Mouse (Mus musculus) lung, adult 2 months (tissue): ENCODE data around the gene 2310022A10Rik. TPM values are rescaled to one million over a fixed set of nuclear protein-coding genes. Genes with fewer than 3 reads are reported as not detected.

ENCODE experiments used
- DNase-seq: peaks from one replicate; pipeline ENCODE4 v3.0.0; 2022
- H3K4me1 ChIP-seq: fragments of 200-500 bp; 2 replicates; pipeline ENCODE4 v1.6.1; 2011; ENCODE audit warnings: low read length; ENCODE audit not compliant: control insufficient read depth, insufficient read depth
- H3K4me3 ChIP-seq: fragments of 200-500 bp; replicated peaks from 2 replicates; pipeline ENCODE3; 2011; ENCODE audit warnings: low read depth, mild to moderate bottlenecking, control low read depth, low read length; ENCODE audit errors: extremely low read depth
- CTCF ChIP-seq: fragments of 200-500 bp; IDR thresholded peaks from 2 replicates; pipeline ENCODE4 v1.5.1; 2011; ENCODE audit warnings: mild to moderate bottlenecking, low read length, control low read depth; ENCODE audit not compliant: insufficient read depth
- POLR2A ChIP-seq: fragments of 200-500 bp; IDR thresholded peaks from 2 replicates; pipeline ENCODE4 v1.6.1; 2011; ENCODE audit warnings: low read depth, mild to moderate bottlenecking, control low read depth, low read length, borderline replicate concordance; ENCODE audit errors: extremely low read depth
- WGBS: fragments of 180-500 bp; shearing (Covaris S2); methylation state at CpG from one replicate; pipeline ENCODE4 v1.1.7; 2018; 5-methylcytosine and 5-hydroxymethylcytosine counted together
- polyA plus RNA-seq: library from polyadenylated mRNA; depleted of rRNA; stranded (reverse); fragments of >200 nt; gene quantifications from 2 replicates; pipeline ENCODE4 v1.2.3, GENCODE M21; 2012

2310022A10Rik gene
- polyA plus RNA-seq, 1 experiment = 28.5 TPM

GRCm38 (mm10) chr7:27538797-27539196 is 14.2 kb upstream of the 2310022A10Rik start:
- 93% methylated on average over 2 of the region's 2 CpGs for WGBS
- TF ChIP-seq POLR2A = no peak
- H3K4me3 ChIP-seq = no peak overlapping the region
- no peak for DNase-seq
- no peaks in the 10 kb centered on the region for H3K4me1 ChIP-seq

- TF ChIP-seq POLR2A (no peak), CTCF (no peak)
- H3K4me3 ChIP-seq = no peak overlapping the region
- 67% methylated on average over 2 of the region's 2 CpGs for WGBS
- H3K4me1 ChIP-seq = no peaks in the 10 kb centered on the region
- DNase-seq = no peak
Measured at GRCm38 (mm10) chr7:27540521-27540920, 12.5 kb upstream of the 2310022A10Rik start.

GRCm38 (mm10) chr7:27540935-27541334 is 12.1 kb upstream of the 2310022A10Rik start:
- no peak overlapping the region for H3K4me3 ChIP-seq
- WGBS = 85% methylated on average over 6 of the region's 6 CpGs
- TF ChIP-seq CTCF = no peak
- no peak for TF ChIP-seq POLR2A
- H3K4me1 ChIP-seq = no peaks in the 10 kb centered on the region
- no peak for DNase-seq

- H3K4me3 ChIP-seq = no peak overlapping the region
- 79% methylated on average over 16 of the region's 16 CpGs for WGBS
- DNase-seq = no peak
- H3K4me1 ChIP-seq = no peaks in the 10 kb centered on the region
- TF ChIP-seq CTCF = no peak
- no peak for TF ChIP-seq POLR2A
Measured at GRCm38 (mm10) chr7:27541431-27541830, 11.6 kb upstream of the 2310022A10Rik start.

GRCm38 (mm10) chr7:27541922-27542321 is 11.1 kb upstream of the 2310022A10Rik start:
- no peaks in the 10 kb centered on the region for H3K4me1 ChIP-seq
- DNase-seq = no peak
- H3K4me3 ChIP-seq = no peak overlapping the region
- WGBS = 58% methylated on average over 5 of the region's 5 CpGs
- no peak for TF ChIP-seq CTCF
- no peak for TF ChIP-seq POLR2A

- DNase-seq = peak; percentile 83
- Histone ChIP-seq H3K4me1 (no peaks in the 10 kb centered on the region), H3K4me3 (peak overlapping the region; percentile 69)
- no peak for TF ChIP-seq CTCF
- TF ChIP-seq POLR2A = peak; percentile 44; the same call in 1 of the 2 replicates
- WGBS = 1% methylated on average over 30 of the region's 30 CpGs
Measured at GRCm38 (mm10) chr7:27542392-27543033, 10.5 kb upstream of the 2310022A10Rik start.

GRCm38 (mm10) chr7:27543065-27543464 is 10.0 kb upstream of the 2310022A10Rik start:
- no peak for DNase-seq
- 32% methylated on average over 6 of the region's 6 CpGs for WGBS
- TF ChIP-seq POLR2A (no peak), CTCF (no peak)
- H3K4me1 ChIP-seq = no peaks in the 10 kb centered on the region
- H3K4me3 ChIP-seq = no peak overlapping the region

- no peaks in the 10 kb centered on the region for H3K4me1 ChIP-seq
- H3K4me3 ChIP-seq = no peak overlapping the region
- no peak for DNase-seq
- 96% methylated on average over 4 of the region's 4 CpGs for WGBS
- no peak for TF ChIP-seq POLR2A
- TF ChIP-seq CTCF = no peak
Measured at GRCm38 (mm10) chr7:27543851-27544250, 9.2 kb upstream of the 2310022A10Rik start.

GRCm38 (mm10) chr7:27544675-27545370 is 8.2 kb upstream of the 2310022A10Rik start:
- DNase-seq = no peak

GRCm38 (mm10) chr7:27549597-27549996 is 3.4 kb upstream of the 2310022A10Rik start:
- 65% methylated on average over 6 of the region's 6 CpGs for WGBS
- no peak overlapping the region for H3K4me3 ChIP-seq
- DNase-seq = no peak
- no peaks in the 10 kb centered on the region; the same call in 1 of the 2 replicates for H3K4me1 ChIP-seq
- TF ChIP-seq CTCF (no peak), POLR2A (no peak)

More at GRCm38 (mm10) chr7:27544675-27545370, 8.2 kb upstream of the 2310022A10Rik start:
- TF ChIP-seq POLR2A (no peak), CTCF (no peak)
- Histone ChIP-seq H3K4me3 (no peak overlapping the region), H3K4me1 (no peaks in the 10 kb centered on the region)
- 49% methylated on average over 12 of the region's 12 CpGs for WGBS

- WGBS = 45% methylated on average over 5 of the region's 5 CpGs
- DNase-seq = no peak
- no peak overlapping the region for H3K4me3 ChIP-seq
- H3K4me1 ChIP-seq = no peaks in the 10 kb centered on the region; the same call in 1 of the 2 replicates
- TF ChIP-seq POLR2A (no peak), CTCF (no peak)
Measured at GRCm38 (mm10) chr7:27552070-27552469, 963 bp upstream of the 2310022A10Rik start.
